Comparison of ENCODE assay signal across 8 mouse cellular contexts in genomic region chr3:96268051-96268775, GRCm38 (mm10). TPM values are rescaled to one million over a fixed set of nuclear protein-coding genes. Genes with fewer than 3 reads are reported as not detected.
A peak's percentile ranks its signal among the peaks of the same experiment; 100 is the strongest.
DNase-seq lines count a peak whose midpoint lies in the region; ATAC-seq and TF ChIP-seq lines count a peak whose summit lies in the region.

TSS of gene Hist2h3b (plus strand) at chr3:96268654.

- intact Hi-C loops in gastrocnemius, adult 2 months (cut with DNase I) = loop anchor here (10.0 kb wide), 1 partner anchor 237 kb away; no protein-coding TSS in a partner anchor

- H3K79me2 ChIP-seq in macrophage (ENCODE audit: inconsistent target) = no peaks in the 10 kb centered on the region; the same call in 1 of the 2 replicates

- peak within 1 kb of the TSS; percentile 59 for H3K9ac ChIP-seq in hindbrain, embryonic 16.5 days (ENCODE audit: low read depth, low read length)

- DNase-seq in ZHBTc4 (ENCODE audit: low read depth, low spot score) = peak; percentile 87
- DNase-seq in cerebellum, postnatal 4 days (ENCODE audit: low spot score in 2 of 2) = peak; percentile 58 to 77
- peak; percentile 81 for DNase-seq in gastrocnemius, adult 2 months
- peak; percentile 75 to 83 for DNase-seq in left cerebral cortex, adult 18-20 months (ENCODE audit: low spot score in 2 of 2)
- DNase-seq in right cerebral cortex, adult 2 months (ENCODE audit: low spot score in 2 of 2) = peak; percentile 80 to 84
- peak; percentile 35 for DNase-seq in urinary bladder, postnatal 10 days (ENCODE audit: low spot score)

- H3K9me3 ChIP-seq in hindbrain, embryonic 16.5 days (ENCODE audit: control insufficient read depth, low read length) = no peaks in the 10 kb centered on the region

- peak within 1 kb of the TSS; percentile 95 for H3K4me2 ChIP-seq in hindbrain, embryonic 16.5 days (ENCODE audit: low read length)

- H3K27ac ChIP-seq in gastrocnemius, adult 2 months = peak within 1 kb of the TSS; percentile 95
- H3K27ac ChIP-seq in hindbrain, embryonic 16.5 days (ENCODE audit: low read depth, low read length) = peak within 1 kb of the TSS; percentile 93
- H3K27ac ChIP-seq in macrophage = peak within 1 kb of the TSS; percentile 92

- H3K36me3 ChIP-seq in hindbrain, embryonic 16.5 days (ENCODE audit: control insufficient read depth, insufficient read depth, low read length) = no peaks in the 10 kb centered on the region
- H3K36me3 ChIP-seq in macrophage (ENCODE audit: inconsistent target) = no peaks in the 10 kb centered on the region

- no peaks in the 10 kb centered on the region for H3K27me3 ChIP-seq in hindbrain, embryonic 16.5 days (replicated peaks; ENCODE audit: control insufficient read depth, insufficient read depth, low read length)

- peak within 1 kb of the TSS; percentile 75 for H3K4me3 ChIP-seq in gastrocnemius, adult 2 months
- H3K4me3 ChIP-seq in hindbrain, embryonic 16.5 days (ENCODE audit: low read length) = peak within 1 kb of the TSS; percentile 59
- H3K4me3 ChIP-seq in macrophage (ENCODE audit: inconsistent target) = peak within 1 kb of the TSS; percentile 44

- peaks cover 12% of the 10 kb centered on the region for H3K4me1 ChIP-seq in hindbrain, embryonic 16.5 days (ENCODE audit: control insufficient read depth, insufficient read depth, low read depth, low read length)

- WGBS in hindbrain, embryonic 16.5 days = 20% methylated on average over 28 of the region's 30 CpGs
- 23% methylated on average over 22 of the region's 30 CpGs for WGBS in macrophage (ENCODE audit: missing documents)

- ATAC-seq in hindbrain, embryonic 16.5 days = peak; percentile 79

- TF ChIP-seq CTCF in gastrocnemius, adult 2 months (IDR thresholded peaks at IDR 0.05) = no peak

RNA-seq across cellular contexts. Expression of gene Hist2h3b, which starts in this region (rescaled TPM):
- 10 to 100 TPM in 1 of 2 experiments, 1 to 10 TPM in 1; 7.7 to 11.5 TPM for total RNA-seq in gastrocnemius, adult 2 months (2021)
- 8.1 and 8.4 TPM in 2 replicates for polyA plus RNA-seq in hindbrain, embryonic 16.5 days (2015; fragmentation: Nextera tagmentation; extraction: Ambion mirVana)
- total RNA-seq in left cerebral cortex, adult 18-20 months (2021) = 10 to 100 TPM; 51.9 to 52.0 TPM
- total RNA-seq in macrophage (2018; cell fraction: chromatin; rRNA removed) = 10 to 100 TPM in 13 of 26 experiments, 1 to 10 TPM in 10, not detected in 3; 1.8 to 70.3 (median 11.4) TPM
- 100 to 1,000 TPM in 2 of 26 experiments, 10 to 100 TPM in 23, 1 to 10 TPM in 1; 3.3 to 121 (median 38.4) TPM for total RNA-seq in macrophage (2018; cell fraction: cytosol; rRNA removed)
- total RNA-seq in macrophage (2018; cell fraction: nucleus; rRNA removed) = 10 to 100 TPM in 16 of 26 experiments, 1 to 10 TPM in 10; 2.0 to 65.6 (median 12.7) TPM
- polyA plus RNA-seq in macrophage (2018) = not detected in 3 replicates

Comparison
In these comparisons a context has a peak if more than half of its experiments do, and no peak if none do; other contexts are left out.
1. Peak in every context shown above with its lines: DNase-seq, ATAC-seq, H3K4me3 ChIP-seq and H3K27ac ChIP-seq.
2. RNA of gene Hist2h3b (total RNA-seq): 51.9 to 52.0 TPM in left cerebral cortex, adult 18-20 months; 7.7 to 11.5 TPM in gastrocnemius, adult 2 months; every median in the first group is over 4 times any median in the second.
3. DNase-seq: peak in every context shown above with its lines; median percentile 87 in ZHBTc4; 82 in right cerebral cortex, adult 2 months; 81 in gastrocnemius, adult 2 months; 79 in left cerebral cortex, adult 18-20 months; 68 in cerebellum, postnatal 4 days; 35 in urinary bladder, postnatal 10 days.